Mouse (Mus musculus) erythroid progenitor cell, adult 5-6 weeks (primary cell): Measurements from ENCODE around the gene Kcnc4. TPM values are rescaled to one million over a fixed set of nuclear protein-coding genes. Genes with fewer than 3 reads are reported as not detected.

Experiments used
- ATAC-seq: replicated peaks from 2 replicates; pipeline ENCODE4 v1.8.0; 2016; ENCODE audit warnings: moderate number of reproducible peaks, mild to moderate bottlenecking, moderate TSS enrichment, inconsistent platforms; ENCODE audit not compliant: poor library complexity, low FRiP score, severe bottlenecking
- total RNA-seq, 2 experiments: library from RNA; stranded (forward) in 1 of 2; stranded (reverse) in 1 of 2; fragments of 150-400 nt in 1 of 2; fragments of 186-747, 209-891 nt in 1 of 2; gene quantifications; 2 replicates each; pipeline versions ENCODE4 v1.2.3 to v1.2.4; 2015 to 2017; ENCODE audit warnings: low replicate concordance in 2 of 2

Gene Kcnc4
- total RNA-seq, 2 experiments from 2014 or later: not detected

DNA sequence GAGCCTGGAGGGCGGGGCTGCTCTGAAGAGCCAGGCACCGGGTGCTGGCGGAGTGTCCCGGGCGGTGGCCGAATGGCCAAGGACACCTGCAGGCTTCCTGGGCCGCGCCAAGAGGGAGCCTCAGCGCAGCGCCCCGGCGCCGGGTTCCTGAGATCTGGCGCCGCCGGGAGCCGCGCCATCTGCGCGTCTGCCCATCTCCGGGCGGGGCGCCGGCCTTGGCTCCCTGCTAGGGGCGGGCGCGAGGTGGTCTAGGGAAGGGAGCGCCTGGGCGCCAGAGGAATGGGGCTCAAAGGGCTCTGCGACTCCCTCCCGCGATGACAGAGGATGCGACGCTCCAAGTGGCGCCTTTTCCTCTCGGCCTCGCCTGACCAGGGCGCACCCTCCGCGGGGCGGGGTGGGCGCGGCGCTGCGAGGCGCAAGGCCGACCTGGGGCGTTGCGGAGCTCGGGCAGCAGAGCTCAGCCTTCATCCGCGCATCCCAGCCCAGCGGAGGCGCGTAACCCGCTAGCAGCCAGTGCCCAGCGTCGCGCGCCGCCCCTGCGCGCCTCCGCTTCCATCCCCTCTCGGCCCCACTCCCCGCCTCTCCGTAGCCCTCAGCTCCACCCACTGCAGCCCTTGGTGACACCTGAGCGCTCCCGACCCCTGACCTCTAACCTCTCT, 550 bp upstream of the Kcnc4 start:
- no peak for ATAC-seq

GRCm38 (mm10) chr3:107458528-107459195, 690 bp downstream of the Kcnc4 start:
- no peak for ATAC-seq

GRCm38 (mm10) chr3:107458104-107458503, 1.2 kb downstream of the Kcnc4 start:
- no peak for ATAC-seq

GRCm38 (mm10) chr3:107454280-107454679, 5.1 kb downstream of the Kcnc4 start:
- ATAC-seq: no peak

- ATAC-seq: no peak
These were observed 12.5 kb downstream of the Kcnc4 start for GRCm38 (mm10) chr3:107446822-107447221.

DNA sequence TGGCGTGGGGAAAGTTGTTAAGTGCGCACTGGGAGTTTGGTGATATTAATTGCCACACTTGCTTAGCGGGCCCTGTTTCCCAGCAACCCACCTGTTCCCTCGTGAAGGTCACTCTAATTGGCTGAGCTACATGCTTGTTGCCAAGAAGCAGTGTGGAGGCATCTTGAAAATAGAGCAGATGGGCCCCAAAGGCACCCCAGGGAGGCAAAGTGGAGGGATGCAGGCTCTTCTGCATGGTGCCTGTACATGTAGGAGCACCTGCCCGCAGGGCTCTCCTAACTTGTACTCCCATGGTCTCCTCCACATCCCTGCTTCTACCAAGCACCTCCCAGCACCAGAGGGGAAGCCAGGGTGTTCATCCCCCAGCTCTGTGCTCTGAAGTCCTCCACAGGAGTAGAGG, 15.5 kb downstream of the Kcnc4 start:
- ATAC-seq: no peak

GRCm38 (mm10) chr3:107442191-107442590, 17.2 kb downstream of the Kcnc4 start:
- ATAC-seq: no peak

GRCm38 (mm10) chr3:107441306-107441705, 18.0 kb downstream of the Kcnc4 start:
- ATAC-seq: no peak

DNA sequence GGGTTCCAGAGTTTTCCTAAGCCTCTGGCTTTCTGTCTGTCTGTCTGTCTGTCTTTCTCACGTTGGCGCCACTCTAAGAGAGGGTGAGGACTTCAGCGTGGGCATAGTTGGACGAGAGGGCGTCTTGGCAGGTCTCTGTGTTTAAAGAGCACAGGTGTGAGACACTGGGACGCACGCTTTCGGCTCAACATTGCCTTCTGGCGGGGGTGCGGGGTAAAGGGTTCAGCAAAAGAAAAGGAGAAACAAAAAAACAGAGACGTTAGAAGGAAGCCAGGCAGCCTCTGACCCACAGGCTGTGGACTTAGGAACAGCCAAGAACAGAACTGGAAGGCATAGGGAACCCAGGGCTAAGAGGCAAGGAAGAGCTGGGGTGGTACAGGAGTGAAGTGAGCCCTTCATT, 20.1 kb downstream of the Kcnc4 start:
- no peak for ATAC-seq

DNA sequence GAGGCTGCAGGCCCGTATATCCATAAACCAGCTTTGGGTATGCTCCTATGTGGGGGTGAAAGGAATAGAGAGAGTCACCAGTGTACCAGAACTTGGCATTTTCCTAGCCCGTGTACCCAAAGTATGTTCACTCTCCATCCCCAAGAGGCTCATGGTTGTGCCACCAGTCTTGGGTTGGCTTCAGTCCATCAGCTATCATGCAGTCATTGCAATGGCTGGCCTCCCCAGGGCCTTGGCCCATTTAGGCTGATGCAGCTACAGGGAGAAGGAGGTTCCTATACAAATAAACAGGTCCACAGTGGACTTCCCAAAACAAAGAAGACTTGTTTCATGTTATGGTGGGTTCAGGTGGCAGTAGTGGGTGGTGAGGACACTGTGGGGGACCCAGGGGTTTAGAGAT, 21.7 kb downstream of the Kcnc4 start:
- no peak for ATAC-seq

DNA sequence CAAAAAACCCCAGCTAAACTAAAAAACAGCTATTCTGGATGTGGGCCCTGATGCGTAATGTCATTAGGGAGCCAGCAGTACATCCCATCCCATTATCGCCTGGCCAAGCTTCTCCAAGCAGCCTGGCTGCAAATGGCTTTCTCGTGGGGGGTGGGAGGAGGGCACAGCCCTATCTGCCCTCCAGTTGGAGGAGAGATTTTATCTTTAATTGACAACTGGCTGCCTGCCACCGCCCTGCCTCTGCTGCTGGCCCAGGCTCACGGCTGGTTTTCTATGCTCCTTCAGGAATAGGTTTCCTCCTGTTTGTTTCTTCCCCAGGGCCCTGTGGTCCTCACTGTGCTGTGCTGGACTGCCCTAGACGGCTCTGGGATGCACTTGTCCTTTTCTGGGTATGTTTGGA, 22.9 kb downstream of the Kcnc4 start:
- no peak for ATAC-seq

GRCm38 (mm10) chr3:107433614-107434013, 25.7 kb downstream of the Kcnc4 start:
- ATAC-seq: no peak

DNA sequence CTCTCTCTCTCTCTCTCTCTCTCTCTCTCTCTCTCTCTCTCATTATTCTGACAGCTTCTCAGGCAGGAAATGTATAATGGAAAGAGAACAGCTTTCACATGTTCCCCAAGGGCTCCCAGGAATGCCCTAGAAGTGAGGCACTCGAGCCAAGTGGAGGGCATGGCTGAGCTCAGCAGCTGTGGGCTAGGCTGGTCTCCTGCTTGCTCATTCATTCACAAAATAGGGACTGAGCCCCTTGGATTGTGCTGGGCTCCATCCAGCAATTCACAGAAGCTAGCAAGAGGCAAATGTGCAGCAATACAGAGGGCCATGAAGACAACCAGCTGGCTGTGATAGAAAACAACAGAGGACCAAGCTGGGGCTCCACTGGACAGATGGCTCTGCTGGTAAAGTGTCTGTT, 28.1 kb downstream of the Kcnc4 start:
- no peak for ATAC-seq

- no peak for ATAC-seq
These were observed 34.9 kb downstream of the Kcnc4 start for GRCm38 (mm10) chr3:107424258-107425041.

DNA sequence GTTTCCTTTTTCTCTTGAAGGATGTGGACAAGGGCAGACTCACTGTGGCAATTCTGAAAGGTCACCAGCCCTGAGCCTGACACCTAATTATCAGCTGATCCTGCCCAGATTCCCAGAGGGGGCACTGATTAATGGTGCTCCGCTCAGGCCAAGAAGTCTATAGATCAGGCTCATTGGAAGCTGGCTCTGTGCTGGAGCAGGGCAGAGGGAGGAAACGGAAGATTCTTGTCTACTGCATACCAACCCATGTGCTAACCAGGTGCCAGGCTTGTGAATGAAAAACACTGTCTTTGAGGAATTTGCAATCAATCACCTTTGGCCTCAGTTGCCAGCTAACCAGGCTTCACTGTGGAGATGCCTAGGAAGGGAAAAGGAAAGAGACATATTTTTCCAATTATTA, 39.2 kb downstream of the Kcnc4 start:
- no peak for ATAC-seq

DNA sequence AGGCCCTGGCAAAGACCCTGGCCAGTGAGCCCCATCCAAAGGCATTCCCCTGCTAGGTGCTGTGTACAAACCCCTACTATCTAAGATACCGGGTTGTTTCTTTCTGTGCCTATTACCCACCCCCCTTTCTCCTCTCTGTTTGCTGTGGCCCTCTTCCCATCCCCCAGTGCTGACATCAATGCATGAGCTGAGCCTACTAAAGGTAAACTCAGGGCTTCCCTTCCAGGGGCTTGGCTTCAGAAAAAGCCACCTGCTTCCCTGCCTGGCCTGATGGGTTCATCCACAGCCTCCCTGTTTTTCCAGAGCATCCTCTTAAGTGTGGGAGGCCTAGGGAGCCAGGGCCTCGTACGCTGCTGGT, 42.1 kb downstream of the Kcnc4 start:
- ATAC-seq: no peak

DNA sequence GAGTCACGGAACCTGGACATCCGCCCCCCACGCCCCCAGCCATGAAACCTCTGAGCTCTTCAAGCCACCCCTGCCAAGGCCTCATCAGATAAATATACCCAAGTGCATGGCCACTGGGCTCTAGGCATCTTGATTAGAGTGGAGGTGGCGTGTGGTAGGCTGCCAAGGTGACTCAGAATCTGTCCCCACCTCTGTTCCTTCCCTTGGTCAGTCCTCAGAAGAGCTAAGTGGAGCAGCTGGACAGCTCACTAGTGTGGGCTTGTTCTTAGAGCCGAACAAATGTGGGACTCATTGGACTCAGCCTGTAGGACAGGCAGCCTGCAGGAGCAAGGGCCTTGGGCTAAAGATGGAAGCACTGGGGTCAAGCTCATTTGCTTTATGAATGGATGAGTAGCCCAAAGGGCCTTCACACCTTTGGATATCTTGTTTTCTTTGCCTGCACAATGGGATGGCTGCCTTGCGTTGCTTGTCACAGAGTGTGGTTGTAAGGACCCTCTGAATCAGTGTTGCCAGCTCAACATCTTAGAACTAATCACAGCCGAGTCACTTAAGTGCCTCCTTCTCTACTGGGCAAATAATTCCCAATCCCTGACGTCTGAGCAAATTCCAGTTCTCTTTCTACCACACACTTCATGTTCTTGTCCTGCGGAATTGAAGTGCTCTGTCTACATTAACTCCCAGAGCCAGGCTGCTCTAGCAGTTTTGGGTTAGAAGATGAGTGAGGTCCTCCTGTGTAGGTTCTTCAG, 42.6 kb downstream of the Kcnc4 start:
- no peak for ATAC-seq

DNA sequence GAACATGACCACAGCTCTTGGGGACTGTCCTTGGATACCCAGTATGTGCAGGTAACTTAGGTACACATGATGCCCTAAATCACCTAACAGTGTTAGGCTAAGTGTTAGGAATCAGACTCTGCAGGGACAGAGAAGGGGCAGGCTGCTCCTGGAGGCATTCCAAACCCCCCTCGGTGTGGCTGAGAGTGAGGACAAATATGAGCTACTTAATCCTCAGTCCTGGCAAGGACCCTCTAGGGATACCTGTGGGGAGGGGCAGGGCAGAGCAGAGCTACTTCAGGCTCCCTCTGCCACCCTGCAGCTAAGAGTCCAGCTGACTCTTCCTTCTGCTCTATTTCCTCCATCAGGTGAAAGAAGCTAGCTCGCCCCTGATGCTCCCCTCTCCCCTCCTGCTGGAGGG, 46.3 kb downstream of the Kcnc4 start:
- ATAC-seq: no peak

GRCm38 (mm10) chr3:107412509-107412908, 46.8 kb downstream of the Kcnc4 start:
- no peak for ATAC-seq

- no peak for ATAC-seq
These were observed 47.7 kb downstream of the Kcnc4 start for GRCm38 (mm10) chr3:107411669-107412068.
